ENCODE assay signal across 18 mouse cellular contexts in genomic region chr14:45648144-45648543, GRCm38 (mm10). TPM values are rescaled to one million over a fixed set of nuclear protein-coding genes. Genes with fewer than 3 reads are reported as not detected.
DNase-seq lines count a peak whose midpoint lies in the region; ATAC-seq and TF ChIP-seq lines count a peak whose summit lies in the region.
"Had no signal": no experiment of that assay in that cellular context is flagged by ENCODE, and none has a peak within 500 bp of the region (broad histone marks: within the 10 kb centered on the region; RNA-seq: fewer than 3 reads in every experiment).

No protein-coding gene starts in this region.

- H3K4me1 ChIP-seq in embryonic facial prominence, embryonic 14.5 days (ENCODE audit: control insufficient read depth, insufficient read depth, low read length) = no peaks in the 10 kb centered on the region
- peaks cover 30% of the 10 kb centered on the region for H3K4me1 ChIP-seq in embryonic facial prominence, embryonic 10.5 days
- peaks cover 23 to 54% of the 10 kb centered on the region in 2 experiments for H3K4me1 ChIP-seq in heart, embryonic 14.5 days (ENCODE audit: control insufficient read depth in 2 of 2, insufficient read depth in 2 of 2, low read length in 2 of 2)
- 0 out of 2 replicates have a peak, but pooled peaks cover 7% of the 10 kb centered on the region for H3K4me1 ChIP-seq in kidney, embryonic 14.5 days (ENCODE audit: control insufficient read depth, insufficient read depth, low read length)
- H3K4me1 ChIP-seq in midbrain, postnatal 0 days (ENCODE audit: insufficient read depth, low read length) = peaks cover 6% of the 10 kb centered on the region; the same call in 1 of the 2 replicates
- H3K4me1 ChIP-seq in midbrain, embryonic 13.5 days (replicated peaks) = peaks cover 42% of the 10 kb centered on the region

- intact Hi-C loops in heart, postnatal 14 days (cut with DNase I) = no loop called here

- ATAC-seq in embryonic facial prominence, embryonic 14.5 days (ENCODE audit: low read depth) = no peak
- no peak for ATAC-seq in heart, embryonic 14.5 days (ENCODE audit: insufficient number of reproducible peaks, insufficient read depth, low FRiP score, low read depth)
- ATAC-seq in kidney, embryonic 14.5 days (ENCODE audit: low FRiP score, low TSS enrichment) = peak; percentile 56; the same call in 1 of the 2 replicates
- ATAC-seq in midbrain, postnatal 0 days (ENCODE audit: low FRiP score) = no peak
- no peak for ATAC-seq in midbrain, embryonic 13.5 days
- ATAC-seq: CD4-positive, CD25-positive, alpha-beta regulatory T cell, adult 4 months; forebrain, postnatal 0 days; hindbrain, embryonic 16.5 days had no signal

- H3K36me3 ChIP-seq in embryonic facial prominence, embryonic 14.5 days (ENCODE audit: control insufficient read depth, insufficient read depth, low read length) = no peaks in the 10 kb centered on the region
- no peaks in the 10 kb centered on the region for H3K36me3 ChIP-seq in embryonic facial prominence, embryonic 10.5 days (replicated peaks)
- H3K36me3 ChIP-seq in heart, embryonic 14.5 days (ENCODE audit: control insufficient read depth, insufficient read depth, low read length) = no peaks in the 10 kb centered on the region
- no peaks in the 10 kb centered on the region for H3K36me3 ChIP-seq in kidney, embryonic 14.5 days (ENCODE audit: control insufficient read depth, insufficient read depth, low read length)
- H3K36me3 ChIP-seq in midbrain, postnatal 0 days (ENCODE audit: insufficient read depth, low read length) = no peaks in the 10 kb centered on the region
- H3K36me3 ChIP-seq in midbrain, embryonic 13.5 days = no peaks in the 10 kb centered on the region
- H3K36me3 ChIP-seq: forebrain, embryonic 12.5 days had no signal

- H3K9me3 ChIP-seq in embryonic facial prominence, embryonic 14.5 days (ENCODE audit: control insufficient read depth, low read length) = no peaks in the 10 kb centered on the region
- no peaks in the 10 kb centered on the region for H3K9me3 ChIP-seq in embryonic facial prominence, embryonic 10.5 days
- H3K9me3 ChIP-seq in heart, embryonic 14.5 days (ENCODE audit: control insufficient read depth, low read length) = no peaks in the 10 kb centered on the region
- H3K9me3 ChIP-seq in kidney, embryonic 14.5 days (ENCODE audit: control insufficient read depth, low read length) = no peaks in the 10 kb centered on the region
- H3K9me3 ChIP-seq in midbrain, postnatal 0 days (ENCODE audit: low read length) = no peaks in the 10 kb centered on the region
- no peaks in the 10 kb centered on the region for H3K9me3 ChIP-seq in midbrain, embryonic 13.5 days
- H3K9me3 ChIP-seq: forebrain, embryonic 12.5 days had no signal

- H3K27me3 ChIP-seq in embryonic facial prominence, embryonic 14.5 days (replicated peaks; ENCODE audit: control insufficient read depth, insufficient read depth, low read length) = no peaks in the 10 kb centered on the region
- no peaks in the 10 kb centered on the region for H3K27me3 ChIP-seq in embryonic facial prominence, embryonic 10.5 days (replicated peaks; ENCODE audit: low read depth, poor library complexity, severe bottlenecking)
- no peaks in the 10 kb centered on the region for H3K27me3 ChIP-seq in heart, embryonic 14.5 days (ENCODE audit: control insufficient read depth, insufficient read depth, low read length)
- no peaks in the 10 kb centered on the region for H3K27me3 ChIP-seq in kidney, embryonic 14.5 days (ENCODE audit: control insufficient read depth, insufficient read depth, low read length)
- H3K27me3 ChIP-seq in midbrain, postnatal 0 days (ENCODE audit: insufficient read depth, low read length) = no peaks in the 10 kb centered on the region
- H3K27me3 ChIP-seq in midbrain, embryonic 13.5 days = no peaks in the 10 kb centered on the region
- H3K27me3 ChIP-seq: forebrain, embryonic 12.5 days had no signal

- H3K27ac ChIP-seq in embryonic facial prominence, embryonic 14.5 days (replicated peaks; ENCODE audit: low read depth, low read length) = no peak overlapping the region
- H3K27ac ChIP-seq in embryonic facial prominence, embryonic 10.5 days (replicated peaks) = no peak overlapping the region
- H3K27ac ChIP-seq in heart, embryonic 14.5 days (replicated peaks in 1 of 2; ENCODE audit: control insufficient read depth in 1 of 2, insufficient read depth in 1 of 2, low read depth in 2 of 2, low read length in 2 of 2) = no peak overlapping the region
- 0 out of 2 replicates have a peak overlapping the region, but pooled peaks have one; percentile 14 for H3K27ac ChIP-seq in kidney, embryonic 14.5 days (ENCODE audit: low read depth, low read length)
- 0 out of 2 replicates have a peak overlapping the region, but pooled peaks have one; percentile 12 for H3K27ac ChIP-seq in midbrain, postnatal 0 days (ENCODE audit: low read depth, low read length)
- H3K27ac ChIP-seq in midbrain, embryonic 13.5 days = no peak overlapping the region
- H3K27ac ChIP-seq: forebrain, embryonic 12.5 days had no signal

- 75% methylated on average over 3 of the region's 3 CpGs for WGBS in embryonic facial prominence, embryonic 14.5 days
- WGBS in embryonic facial prominence, embryonic 10.5 days = 82% methylated on average over 3 of the region's 3 CpGs
- 54% methylated on average over 3 of the region's 3 CpGs for WGBS in heart, embryonic 14.5 days
- 52% methylated on average over 3 of the region's 3 CpGs for WGBS in kidney, embryonic 14.5 days
- 87% methylated on average over 3 of the region's 3 CpGs for WGBS in midbrain, postnatal 0 days
- 90% methylated on average over 3 of the region's 3 CpGs for WGBS in midbrain, embryonic 13.5 days

- H3K9ac ChIP-seq in embryonic facial prominence, embryonic 14.5 days (ENCODE audit: low read depth, low read length) = no peak overlapping the region
- H3K9ac ChIP-seq in heart, embryonic 14.5 days (ENCODE audit: low read length) = 0 out of 2 replicates have a peak overlapping the region, but pooled peaks have one; percentile 2
- no peak overlapping the region for H3K9ac ChIP-seq in kidney, embryonic 14.5 days (ENCODE audit: low read depth, low read length)
- H3K9ac ChIP-seq in midbrain, postnatal 0 days (replicated peaks; ENCODE audit: low read length, poor library complexity, severe bottlenecking) = no peak overlapping the region
- no peak overlapping the region for H3K9ac ChIP-seq in midbrain, embryonic 13.5 days (replicated peaks)
- H3K9ac ChIP-seq: forebrain, embryonic 12.5 days; forebrain, postnatal 0 days had no signal

- H3K4me2 ChIP-seq in embryonic facial prominence, embryonic 14.5 days (ENCODE audit: low read depth, low read length) = no peak overlapping the region
- H3K4me2 ChIP-seq in heart, embryonic 14.5 days (ENCODE audit: low read length) = peak overlapping the region; percentile 16
- H3K4me2 ChIP-seq in kidney, embryonic 14.5 days (replicated peaks; ENCODE audit: low read depth, low read length) = no peak overlapping the region
- H3K4me2 ChIP-seq in midbrain, postnatal 0 days (ENCODE audit: low read depth, low read length, poor library complexity, severe bottlenecking) = no peak overlapping the region
- H3K4me2 ChIP-seq in midbrain, embryonic 13.5 days (replicated peaks) = no peak overlapping the region
- H3K4me2 ChIP-seq: forebrain, embryonic 12.5 days had no signal

- H3K4me3 ChIP-seq in embryonic facial prominence, embryonic 14.5 days (ENCODE audit: low read depth, low read length) = no peak overlapping the region
- H3K4me3 ChIP-seq in embryonic facial prominence, embryonic 10.5 days = no peak overlapping the region
- no peak overlapping the region for H3K4me3 ChIP-seq in heart, embryonic 14.5 days (ENCODE audit: control insufficient read depth in 1 of 2, insufficient read depth in 1 of 2, low read depth in 1 of 2, low read length in 2 of 2)
- H3K4me3 ChIP-seq in kidney, embryonic 14.5 days (ENCODE audit: low read length) = no peak overlapping the region
- H3K4me3 ChIP-seq in midbrain, postnatal 0 days (ENCODE audit: low read depth, low read length) = no peak overlapping the region
- H3K4me3 ChIP-seq in midbrain, embryonic 13.5 days (replicated peaks) = no peak overlapping the region
- H3K4me3 ChIP-seq: forebrain, embryonic 12.5 days had no signal

- peak; percentile 16 for DNase-seq in embryonic facial prominence, embryonic 14.5 days (ENCODE audit: low spot score)
- no peak for DNase-seq in embryonic facial prominence, embryonic 10.5 days (ENCODE audit: low spot score)
- no peak for DNase-seq in heart, postnatal 14 days
- no peak for DNase-seq in kidney, postnatal 4 days
- DNase-seq in midbrain, postnatal 0 days (ENCODE audit: low spot score) = no peak
- DNase-seq: adrenal gland, postnatal 14 days; B cell, adult 2 months; cerebellum, adult 18-20 months; cerebellum, adult 9-11 months; forebrain, postnatal 0 days; gastrocnemius, postnatal 14 days; kidney, adult 11 months had no signal

- no peak for TF ChIP-seq CTCF in midbrain, postnatal 0 days (IDR thresholded peaks at IDR 0.05)

RNA-seq across cellular contexts. Expression of gene Ddhd1, which starts 9.8 kb away (rescaled TPM):
- 7.6 and 8.0 TPM in 2 replicates for polyA plus RNA-seq in embryonic facial prominence, embryonic 14.5 days (2014; fragmentation: Nextera tagmentation; extraction: Ambion mirVana)
- polyA plus RNA-seq in embryonic facial prominence, embryonic 10.5 days (2016; fragmentation: Nextera tagmentation; extraction: Ambion mirVana) = 5.0 and 5.4 TPM in 2 replicates
- 12.7 and 13.8 TPM in 2 replicates for polyA plus RNA-seq in heart, embryonic 14.5 days (2014; fragmentation: Nextera tagmentation; extraction: Ambion mirVana)
- 10 to 100 TPM; 10.0 to 11.8 TPM for total RNA-seq in heart, postnatal 14 days (2021)
- 8.1 and 10.0 TPM in 2 replicates for polyA plus RNA-seq in kidney, embryonic 14.5 days (2014; fragmentation: Nextera tagmentation; extraction: Ambion mirVana)
- 60.2 and 61.3 TPM in 2 replicates for total RNA-seq in midbrain, postnatal 0 days (2014; rRNA removed)
- polyA plus RNA-seq in midbrain, postnatal 0 days (2015; fragmentation: Nextera tagmentation; extraction: Ambion mirVana) = 12.3 and 14.9 TPM in 2 replicates
- 13.2 and 16.5 TPM in 2 replicates for polyA plus RNA-seq in midbrain, embryonic 13.5 days (2015; fragmentation: Nextera tagmentation; extraction: Ambion mirVana)

Comparison
In these comparisons a context has a peak if more than half of its experiments do, and no peak if none do; other contexts are left out.
1. H3K27ac ChIP-seq: peak in kidney, embryonic 14.5 days (single experiment) and midbrain, postnatal 0 days (single experiment); none in embryonic facial prominence, embryonic 14.5 days (single experiment), embryonic facial prominence, embryonic 10.5 days (single experiment), heart, embryonic 14.5 days (0 of 2) and midbrain, embryonic 13.5 days (single experiment).